8 mouse cellular contexts compared by ENCODE assay signal in the genomic region with DNA sequence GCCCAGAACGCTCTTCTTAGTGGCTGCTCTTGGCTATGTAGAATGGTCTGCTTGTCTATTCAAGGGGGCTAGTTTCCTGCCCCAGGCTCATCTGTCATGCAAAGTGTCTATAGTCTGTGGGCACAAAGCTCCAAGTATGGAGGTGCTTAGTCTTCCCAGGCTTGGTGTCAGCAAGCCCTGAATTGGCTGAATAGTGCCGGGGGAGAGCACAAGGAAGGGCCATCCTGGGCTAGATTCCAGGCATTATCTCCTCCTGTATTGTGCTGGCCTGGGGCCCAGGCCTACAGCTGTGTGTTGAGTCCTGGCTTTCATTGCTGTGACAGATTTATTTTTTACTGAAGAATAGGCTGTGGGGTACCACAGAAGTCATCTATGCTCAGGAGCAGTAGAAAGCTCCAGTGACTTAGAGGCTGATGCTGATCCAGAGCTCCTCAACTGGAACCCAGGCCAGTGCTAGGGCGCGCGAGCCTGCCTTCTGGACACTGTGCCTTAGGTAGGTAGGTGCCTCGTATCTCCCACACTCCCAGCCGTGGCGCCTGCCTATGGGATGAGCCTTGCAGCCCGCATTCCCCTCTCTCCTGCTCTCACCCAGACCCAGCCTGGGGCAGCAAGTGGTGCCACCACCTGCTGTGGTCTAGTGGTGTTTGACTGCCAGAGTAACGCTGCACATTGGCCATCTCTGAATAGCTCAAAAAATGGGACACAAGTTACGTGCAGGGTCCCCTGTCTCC. TPM values are rescaled to one million over a fixed set of nuclear protein-coding genes. Genes with fewer than 3 reads are reported as not detected.
A peak's percentile ranks its signal among the peaks of the same experiment; 100 is the strongest.
DNase-seq lines count a peak whose midpoint lies in the region; ATAC-seq and TF ChIP-seq lines count a peak whose summit lies in the region.

No protein-coding gene starts in this region.

- H3K27me3 ChIP-seq in embryonic facial prominence, embryonic 14.5 days (replicated peaks; ENCODE audit: control insufficient read depth, insufficient read depth, low read length), result no peaks in the 10 kb centered on the region
- no peaks in the 10 kb centered on the region for H3K27me3 ChIP-seq in embryonic facial prominence, embryonic 10.5 days (replicated peaks; ENCODE audit: low read depth, poor library complexity, severe bottlenecking)
- H3K27me3 ChIP-seq in heart, embryonic 12.5 days (replicated peaks), result no peaks in the 10 kb centered on the region
- H3K27me3 ChIP-seq in midbrain, postnatal 0 days (ENCODE audit: insufficient read depth, low read length), result no peaks in the 10 kb centered on the region

- ATAC-seq in embryonic facial prominence, embryonic 14.5 days (ENCODE audit: low read depth), result no peak
- 0 out of 2 replicates have a peak, but pooled peaks have one; percentile 36 for ATAC-seq in heart, embryonic 12.5 days (ENCODE audit: insufficient number of reproducible peaks, low FRiP score)
- peak; percentile 86 for ATAC-seq in midbrain, postnatal 0 days (ENCODE audit: low FRiP score)

- no peaks in the 10 kb centered on the region for H3K4me1 ChIP-seq in embryonic facial prominence, embryonic 14.5 days (ENCODE audit: control insufficient read depth, insufficient read depth, low read length)
- peaks cover 11% of the 10 kb centered on the region; the same call in 1 of the 2 replicates for H3K4me1 ChIP-seq in embryonic facial prominence, embryonic 10.5 days
- peaks cover 12% of the 10 kb centered on the region for H3K4me1 ChIP-seq in heart, embryonic 12.5 days (replicated peaks)
- no peaks in the 10 kb centered on the region for H3K4me1 ChIP-seq in midbrain, postnatal 0 days (ENCODE audit: insufficient read depth, low read length)

- no peaks in the 10 kb centered on the region for H3K9me3 ChIP-seq in embryonic facial prominence, embryonic 14.5 days (ENCODE audit: control insufficient read depth, low read length)
- no peaks in the 10 kb centered on the region for H3K9me3 ChIP-seq in embryonic facial prominence, embryonic 10.5 days
- H3K9me3 ChIP-seq in heart, embryonic 12.5 days (replicated peaks), result no peaks in the 10 kb centered on the region
- no peaks in the 10 kb centered on the region for H3K9me3 ChIP-seq in midbrain, postnatal 0 days (ENCODE audit: low read length)

- H3K9ac ChIP-seq in embryonic facial prominence, embryonic 14.5 days (ENCODE audit: low read depth, low read length), result no peak overlapping the region
- no peak overlapping the region for H3K9ac ChIP-seq in heart, embryonic 12.5 days
- H3K9ac ChIP-seq in midbrain, postnatal 0 days (replicated peaks; ENCODE audit: low read length, poor library complexity, severe bottlenecking), result no peak overlapping the region

- WGBS in embryonic facial prominence, embryonic 14.5 days, result 72% methylated on average over 11 of the region's 11 CpGs
- 80% methylated on average over 11 of the region's 11 CpGs for WGBS in embryonic facial prominence, embryonic 10.5 days
- 72% methylated on average over 11 of the region's 11 CpGs for WGBS in heart, embryonic 12.5 days
- WGBS in midbrain, postnatal 0 days, result 63% methylated on average over 11 of the region's 11 CpGs

- no peak overlapping the region; the same call in 1 of the 2 replicates for H3K27ac ChIP-seq in embryonic facial prominence, embryonic 14.5 days (replicated peaks; ENCODE audit: low read depth, low read length)
- H3K27ac ChIP-seq in embryonic facial prominence, embryonic 10.5 days (replicated peaks), result no peak overlapping the region
- no peak overlapping the region for H3K27ac ChIP-seq in heart, embryonic 12.5 days (ENCODE audit: poor library complexity, severe bottlenecking)
- peak overlapping the region; percentile 47 for H3K27ac ChIP-seq in midbrain, postnatal 0 days (ENCODE audit: low read depth, low read length)

- peak; percentile 47 for DNase-seq in embryonic facial prominence, embryonic 14.5 days (ENCODE audit: low spot score)
- no peak for DNase-seq in embryonic facial prominence, embryonic 10.5 days (ENCODE audit: low spot score)
- DNase-seq in lung, postnatal 4 days, result peak; percentile 15 to 50
- DNase-seq in lung, adult 18-20 months, result no peak
- DNase-seq in midbrain, postnatal 0 days (ENCODE audit: low spot score), result peak; percentile 94
- DNase-seq in embryo, embryonic 11 days, result no peak
- DNase-seq in testis, postnatal 14 days (ENCODE audit: low spot score), result no peak

- no peak overlapping the region for H3K4me2 ChIP-seq in embryonic facial prominence, embryonic 14.5 days (ENCODE audit: low read depth, low read length)
- H3K4me2 ChIP-seq in heart, embryonic 12.5 days, result no peak overlapping the region
- no peak overlapping the region for H3K4me2 ChIP-seq in midbrain, postnatal 0 days (ENCODE audit: low read depth, low read length, poor library complexity, severe bottlenecking)

- no peak overlapping the region for H3K4me3 ChIP-seq in embryonic facial prominence, embryonic 14.5 days (ENCODE audit: low read depth, low read length)
- H3K4me3 ChIP-seq in embryonic facial prominence, embryonic 10.5 days, result no peak overlapping the region
- H3K4me3 ChIP-seq in heart, embryonic 12.5 days, result no peak overlapping the region
- H3K4me3 ChIP-seq in midbrain, postnatal 0 days (ENCODE audit: low read depth, low read length), result no peak overlapping the region

- TF ChIP-seq CTCF in midbrain, postnatal 0 days (IDR thresholded peaks at IDR 0.05), result no peak

- H3K36me3 ChIP-seq in embryonic facial prominence, embryonic 14.5 days (ENCODE audit: control insufficient read depth, insufficient read depth, low read length), result peaks cover 12% of the 10 kb centered on the region; the same call in 1 of the 2 replicates
- peaks cover 63% of the 10 kb centered on the region for H3K36me3 ChIP-seq in embryonic facial prominence, embryonic 10.5 days (replicated peaks)
- no peaks in the 10 kb centered on the region for H3K36me3 ChIP-seq in heart, embryonic 12.5 days
- peaks cover 29% of the 10 kb centered on the region for H3K36me3 ChIP-seq in midbrain, postnatal 0 days (ENCODE audit: insufficient read depth, low read length)

RNA-seq across cellular contexts. Expression of gene Gpt2, which starts 8.7 kb away (rescaled TPM):
- polyA plus RNA-seq in embryonic facial prominence, embryonic 14.5 days (2014; fragmentation: Nextera tagmentation; extraction: Ambion mirVana), result 33.3 and 34.0 TPM in 2 replicates
- 47.8 and 48.7 TPM in 2 replicates for polyA plus RNA-seq in embryonic facial prominence, embryonic 10.5 days (2016; fragmentation: Nextera tagmentation; extraction: Ambion mirVana)
- polyA plus RNA-seq in heart, embryonic 12.5 days (2016; fragmentation: Nextera tagmentation; extraction: Ambion mirVana), result 10.3 and 11.7 TPM in 2 replicates
- 64.6 and 69.4 TPM in 2 replicates for total RNA-seq in midbrain, postnatal 0 days (2014; rRNA removed)
- 29.2 and 30.0 TPM in 2 replicates for polyA plus RNA-seq in midbrain, postnatal 0 days (2015; fragmentation: Nextera tagmentation; extraction: Ambion mirVana)

RNA-seq across cellular contexts. Expression of gene Dnaja2, which starts 54.0 kb away (rescaled TPM):
- 149 and 159 TPM in 2 replicates for polyA plus RNA-seq in embryonic facial prominence, embryonic 14.5 days (2014; fragmentation: Nextera tagmentation; extraction: Ambion mirVana)
- polyA plus RNA-seq in embryonic facial prominence, embryonic 10.5 days (2016; fragmentation: Nextera tagmentation; extraction: Ambion mirVana), result 198 and 212 TPM in 2 replicates
- 152 and 154 TPM in 2 replicates for polyA plus RNA-seq in heart, embryonic 12.5 days (2016; fragmentation: Nextera tagmentation; extraction: Ambion mirVana)
- 66.9 and 82.0 TPM in 2 replicates for total RNA-seq in midbrain, postnatal 0 days (2014; rRNA removed)
- polyA plus RNA-seq in midbrain, postnatal 0 days (2015; fragmentation: Nextera tagmentation; extraction: Ambion mirVana), result 145 and 152 TPM in 2 replicates

Comparison
In these comparisons a context has a peak if more than half of its experiments do, and no peak if none do; other contexts are left out.
1. DNase-seq: peak in embryonic facial prominence, embryonic 14.5 days (single experiment), lung, postnatal 4 days (2 of 2) and midbrain, postnatal 0 days (single experiment); none in embryonic facial prominence, embryonic 10.5 days (single experiment), lung, adult 18-20 months (0 of 2), embryo, embryonic 11 days (single experiment) and testis, postnatal 14 days (single experiment).